Mouse (Mus musculus): ENCODE data around the gene Car10. TPM values are rescaled to one million over a fixed set of nuclear protein-coding genes. Genes with fewer than 3 reads are reported as not detected.

The Car10 gene
- polyA plus RNA-seq, 1 experiment from 2014 or later: 36.9 TPM

- Histone ChIP-seq H3K27ac (replicated peaks) (no peak overlapping the region), H3K27me3 (peaks cover 42% of the 10 kb centered on the region), H3K9ac (peak overlapping the region; percentile 41; the same call in 1 of the 2 replicates), H3K4me1 (replicated peaks) (peaks cover 16% of the 10 kb centered on the region), H3K9me3 (no peaks in the 10 kb centered on the region), H3K36me3 (no peaks in the 10 kb centered on the region), H3K4me2 (peak overlapping the region; percentile 92), H3K4me3 (peak overlapping the region; percentile 62)
- ATAC-seq (ENCODE audit: low read depth): no peak
- 63% methylated on average over 3 of the region's 3 CpGs for WGBS
Measured at GRCm38 (mm10) chr11:93103101-93103815, 5.4 kb downstream of the Car10 start.

GRCm38 (mm10) chr11:93109451-93109850 is 11.6 kb downstream of the Car10 start:
- H3K9ac ChIP-seq: no peak overlapping the region
- H3K9me3 ChIP-seq: no peaks in the 10 kb centered on the region
- H3K27me3 ChIP-seq: no peaks in the 10 kb centered on the region
- H3K36me3 ChIP-seq: no peaks in the 10 kb centered on the region
- H3K4me1 ChIP-seq (replicated peaks): no peaks in the 10 kb centered on the region
- H3K4me3 ChIP-seq: no peak overlapping the region
- no peak for ATAC-seq (ENCODE audit: low read depth)
- no peak overlapping the region for H3K4me2 ChIP-seq
- no peak overlapping the region for H3K27ac ChIP-seq (replicated peaks)
- WGBS: 79% methylated on average over 1 of the region's 1 CpGs

GRCm38 (mm10) chr11:93120766-93121415 is 23.1 kb downstream of the Car10 start:
- 82% methylated on average over 10 of the region's 10 CpGs for WGBS
- H3K36me3 ChIP-seq: no peaks in the 10 kb centered on the region
- H3K4me2 ChIP-seq: no peak overlapping the region
- H3K4me1 ChIP-seq (replicated peaks): no peaks in the 10 kb centered on the region
- H3K4me3 ChIP-seq: no peak overlapping the region
- no peaks in the 10 kb centered on the region for H3K27me3 ChIP-seq
- no peak overlapping the region for H3K9ac ChIP-seq
- no peak overlapping the region for H3K27ac ChIP-seq (replicated peaks)
- no peak for ATAC-seq (ENCODE audit: low read depth)
- no peaks in the 10 kb centered on the region for H3K9me3 ChIP-seq

GRCm38 (mm10) chr11:93123691-93124090 is 25.9 kb downstream of the Car10 start:
- Histone ChIP-seq H3K4me1 (replicated peaks) (no peaks in the 10 kb centered on the region), H3K36me3 (no peaks in the 10 kb centered on the region), H3K9me3 (no peaks in the 10 kb centered on the region), H3K4me2 (no peak overlapping the region), H3K4me3 (no peak overlapping the region), H3K27ac (replicated peaks) (no peak overlapping the region), H3K27me3 (no peaks in the 10 kb centered on the region), H3K9ac (no peak overlapping the region)
- ATAC-seq (ENCODE audit: low read depth): no peak
- 75% methylated on average over 4 of the region's 4 CpGs for WGBS

DNA sequence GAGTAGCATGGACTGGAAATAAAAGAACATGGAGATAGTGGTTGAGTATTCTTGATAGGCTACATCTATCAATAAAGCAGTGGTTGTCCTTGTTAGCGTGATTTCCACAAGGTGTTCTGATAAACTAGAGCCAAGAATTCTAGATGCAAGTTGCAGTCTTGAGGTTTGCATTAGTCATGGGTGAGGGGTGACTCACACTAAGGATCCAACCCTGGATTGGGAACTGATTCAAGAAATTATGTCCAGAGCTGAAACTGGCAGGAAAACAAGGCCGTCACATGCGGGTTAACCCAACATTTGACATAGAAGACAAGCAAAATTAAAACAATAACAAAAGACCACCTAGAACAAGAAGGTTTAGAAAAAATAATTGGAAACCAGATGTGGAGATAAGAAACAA is 28.6 kb downstream of the Car10 start:
- WGBS: 87% methylated on average over 3 of the region's 3 CpGs
- Histone ChIP-seq H3K36me3 (no peaks in the 10 kb centered on the region), H3K4me3 (no peak overlapping the region), H3K27ac (replicated peaks) (no peak overlapping the region), H3K27me3 (no peaks in the 10 kb centered on the region), H3K9me3 (no peaks in the 10 kb centered on the region), H3K9ac (no peak overlapping the region), H3K4me2 (no peak overlapping the region), H3K4me1 (replicated peaks) (no peaks in the 10 kb centered on the region)
- ATAC-seq (ENCODE audit: low read depth): no peak

DNA sequence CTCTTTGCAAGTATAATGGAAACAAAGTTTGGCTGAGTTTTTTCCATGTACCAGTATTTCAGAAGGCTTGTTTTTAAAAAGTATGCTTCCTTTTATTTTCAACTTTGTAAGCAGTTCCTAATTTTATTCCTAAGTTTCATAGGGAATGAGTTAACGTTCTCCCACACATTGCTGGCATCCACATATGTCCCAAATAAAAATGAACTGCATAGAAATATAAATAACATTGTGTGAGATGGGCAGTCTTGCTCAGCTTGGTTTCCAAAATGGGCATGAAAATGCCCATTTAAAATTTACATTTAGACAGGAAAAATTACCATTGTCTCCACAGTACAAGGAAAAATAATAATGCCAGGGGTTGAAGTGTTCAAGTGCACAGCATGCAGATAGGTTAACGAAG is 30.7 kb downstream of the Car10 start:
- no peak overlapping the region for H3K27ac ChIP-seq (replicated peaks)
- no peak for ATAC-seq (ENCODE audit: low read depth)
- WGBS: 82% methylated on average over 2 of the region's 2 CpGs
- H3K4me1 ChIP-seq (replicated peaks): no peaks in the 10 kb centered on the region
- H3K36me3 ChIP-seq: no peaks in the 10 kb centered on the region
- no peaks in the 10 kb centered on the region for H3K27me3 ChIP-seq
- no peak overlapping the region for H3K4me3 ChIP-seq
- no peak overlapping the region for H3K4me2 ChIP-seq
- H3K9me3 ChIP-seq: no peaks in the 10 kb centered on the region
- H3K9ac ChIP-seq: no peak overlapping the region

GRCm38 (mm10) chr11:93137841-93138240 is 40.0 kb downstream of the Car10 start:
- Histone ChIP-seq H3K27ac (replicated peaks) (no peak overlapping the region), H3K9me3 (no peaks in the 10 kb centered on the region), H3K9ac (no peak overlapping the region), H3K27me3 (no peaks in the 10 kb centered on the region), H3K4me1 (replicated peaks) (no peaks in the 10 kb centered on the region), H3K4me2 (no peak overlapping the region), H3K36me3 (no peaks in the 10 kb centered on the region), H3K4me3 (no peak overlapping the region)
- 93% methylated on average over 1 of the region's 1 CpGs for WGBS
- ATAC-seq (ENCODE audit: low read depth): no peak

GRCm38 (mm10) chr11:93141727-93142126 is 43.9 kb downstream of the Car10 start:
- Histone ChIP-seq H3K27ac (replicated peaks) (no peak overlapping the region), H3K9ac (no peak overlapping the region), H3K4me1 (replicated peaks) (peaks cover 6% of the 10 kb centered on the region; the same call in 1 of the 2 replicates), H3K27me3 (no peaks in the 10 kb centered on the region), H3K4me3 (no peak overlapping the region), H3K4me2 (no peak overlapping the region), H3K9me3 (no peaks in the 10 kb centered on the region), H3K36me3 (no peaks in the 10 kb centered on the region)
- no peak for ATAC-seq (ENCODE audit: low read depth)
- WGBS: 74% methylated on average over 1 of the region's 1 CpGs

- 14% methylated on average over 2 of the region's 2 CpGs for WGBS
Measured at GRCm38 (mm10) chr11:93144544-93144943, 46.7 kb downstream of the Car10 start.

DNA sequence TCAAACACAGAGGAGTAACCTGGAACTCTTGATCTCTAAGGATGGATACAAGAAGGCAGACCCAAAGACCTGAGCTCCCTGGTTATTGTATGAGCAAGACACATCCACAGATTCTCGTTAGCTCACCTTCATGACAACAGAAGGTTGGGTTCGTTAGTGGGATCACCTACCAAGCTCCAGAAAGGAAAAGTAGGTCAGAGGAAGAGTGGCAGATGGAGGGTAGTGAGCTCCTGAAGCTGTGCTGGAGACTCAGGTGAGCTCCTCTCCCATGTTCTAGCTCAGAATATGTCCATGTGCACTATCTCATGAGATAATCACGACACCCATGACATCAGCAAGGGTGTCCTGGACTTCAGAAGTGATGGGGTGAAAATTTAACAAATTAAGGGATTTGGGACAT is 57.1 kb downstream of the Car10 start:
- WGBS: 59% methylated on average over 3 of the region's 3 CpGs
- H3K27me3 ChIP-seq: no peaks in the 10 kb centered on the region
- no peak for ATAC-seq (ENCODE audit: low read depth)

More at GRCm38 (mm10) chr11:93144544-93144943, 46.7 kb downstream of the Car10 start:
- no peak overlapping the region for H3K27ac ChIP-seq (replicated peaks)
- H3K27me3 ChIP-seq: no peaks in the 10 kb centered on the region
- H3K4me1 ChIP-seq (replicated peaks): peaks cover 6% of the 10 kb centered on the region; the same call in 1 of the 2 replicates
- no peak overlapping the region for H3K4me2 ChIP-seq
- H3K4me3 ChIP-seq: no peak overlapping the region
- no peaks in the 10 kb centered on the region for H3K36me3 ChIP-seq
- no peak for ATAC-seq (ENCODE audit: low read depth)
- H3K9me3 ChIP-seq: no peaks in the 10 kb centered on the region
- no peak overlapping the region for H3K9ac ChIP-seq

GRCm38 (mm10) chr11:93172430-93172829 is 74.6 kb downstream of the Car10 start:
- Histone ChIP-seq H3K4me3 (no peak overlapping the region), H3K4me1 (replicated peaks) (no peaks in the 10 kb centered on the region), H3K9ac (no peak overlapping the region), H3K9me3 (no peaks in the 10 kb centered on the region), H3K4me2 (no peak overlapping the region), H3K36me3 (no peaks in the 10 kb centered on the region), H3K27me3 (no peaks in the 10 kb centered on the region), H3K27ac (replicated peaks) (no peak overlapping the region)
- ATAC-seq (ENCODE audit: low read depth): no peak

More for the DNA sequence above, 57.1 kb downstream of the Car10 start:
- no peak overlapping the region for H3K4me3 ChIP-seq
- H3K36me3 ChIP-seq: no peaks in the 10 kb centered on the region
- no peak overlapping the region for H3K9ac ChIP-seq
- H3K4me1 ChIP-seq (replicated peaks): no peaks in the 10 kb centered on the region
- H3K27ac ChIP-seq (replicated peaks): no peak overlapping the region
- H3K9me3 ChIP-seq: no peaks in the 10 kb centered on the region
- no peak overlapping the region for H3K4me2 ChIP-seq

- H3K4me2 ChIP-seq: no peak overlapping the region
Measured at GRCm38 (mm10) chr11:93173533-93174308, 75.9 kb downstream of the Car10 start.

More at GRCm38 (mm10) chr11:93173533-93174308, 75.9 kb downstream of the Car10 start:
- Histone ChIP-seq H3K4me1 (replicated peaks) (no peaks in the 10 kb centered on the region), H3K4me3 (no peak overlapping the region), H3K9ac (no peak overlapping the region), H3K36me3 (no peaks in the 10 kb centered on the region), H3K27me3 (no peaks in the 10 kb centered on the region), H3K9me3 (no peaks in the 10 kb centered on the region), H3K27ac (replicated peaks) (no peak overlapping the region)
- 92% methylated on average over 1 of the region's 1 CpGs for WGBS
- no peak for ATAC-seq (ENCODE audit: low read depth)
